In the genomic region with DNA sequence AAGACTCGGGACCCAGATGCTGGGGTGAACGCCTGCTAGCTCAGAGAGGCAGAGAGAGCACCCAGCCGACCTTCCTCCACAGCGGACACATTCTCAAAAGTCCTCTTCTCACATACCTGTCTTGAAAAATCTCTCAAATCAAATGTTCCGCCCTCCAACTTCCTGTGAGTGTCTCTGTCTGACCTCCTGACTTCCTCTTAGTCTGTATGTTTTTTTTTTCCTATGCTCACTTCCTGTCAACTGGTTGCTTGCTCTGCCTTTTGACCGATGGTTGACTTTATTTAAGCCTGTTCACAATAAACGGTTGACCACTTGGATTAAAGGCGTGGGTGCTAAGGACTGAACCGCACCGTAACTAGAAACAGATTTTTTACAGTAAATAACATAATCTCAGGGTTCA, we compare ENCODE assay signal across 25 mouse cellular contexts. TPM values are rescaled to one million over a fixed set of nuclear protein-coding genes. Genes with fewer than 3 reads are reported as not detected.
A peak's percentile ranks its signal among the peaks of the same experiment; 100 is the strongest.
DNase-seq lines count a peak whose midpoint lies in the region; ATAC-seq and TF ChIP-seq lines count a peak whose summit lies in the region.
"Had no signal": no experiment of that assay in that cellular context is flagged by ENCODE, and none has a peak within 500 bp of the region (broad histone marks: within the 10 kb centered on the region; RNA-seq: fewer than 3 reads in every experiment).

No protein-coding gene starts in this region.

- H3K4me1 ChIP-seq in kidney, embryonic 15.5 days, result peaks cover 19% of the 10 kb centered on the region
- H3K4me1 ChIP-seq in kidney, adult 2 months (ENCODE audit: control insufficient read depth, insufficient read depth, low read length), result no peaks in the 10 kb centered on the region
- H3K4me1 ChIP-seq in midbrain, embryonic 11.5 days (ENCODE audit: control insufficient read depth, insufficient read depth, low read length), result no peaks in the 10 kb centered on the region
- H3K4me1 ChIP-seq in midbrain, embryonic 10.5 days, result peaks cover 26% of the 10 kb centered on the region

- H3K27ac ChIP-seq in kidney, embryonic 15.5 days, result 0 out of 2 replicates have a peak overlapping the region, but pooled peaks have one; percentile 41
- H3K27ac ChIP-seq in kidney, adult 2 months (ENCODE audit: insufficient read depth, low read depth, low read length), result no peak overlapping the region
- H3K27ac ChIP-seq in midbrain, embryonic 11.5 days (ENCODE audit: low read depth, low read length), result no peak overlapping the region
- H3K27ac ChIP-seq in midbrain, embryonic 10.5 days (replicated peaks), result no peak overlapping the region
- H3K27ac ChIP-seq: embryonic facial prominence, embryonic 13.5 days; forebrain, embryonic 12.5 days; heart, adult 2 months; heart, embryonic 15.5 days; hindbrain, embryonic 13.5 days; hindbrain, postnatal 0 days had no signal

- no peak overlapping the region for H3K4me3 ChIP-seq in kidney, embryonic 15.5 days (replicated peaks)
- H3K4me3 ChIP-seq in kidney, adult 2 months (ENCODE audit: insufficient read depth, low read depth, low read length), result no peak overlapping the region
- H3K4me3 ChIP-seq in midbrain, embryonic 11.5 days (ENCODE audit: low read depth, low read length), result no peak overlapping the region
- no peak overlapping the region for H3K4me3 ChIP-seq in midbrain, embryonic 10.5 days
- H3K4me3 ChIP-seq: embryonic facial prominence, embryonic 13.5 days; forebrain, embryonic 12.5 days; heart, adult 2 months; heart, embryonic 15.5 days; hindbrain, embryonic 13.5 days had no signal

- TF ChIP-seq CTCF in kidney, adult 2 months (conservative IDR thresholded peaks at IDR 0.05; ENCODE audit: insufficient read depth, insufficient read length, low read depth, low read length), result no peak

- H3K9me3 ChIP-seq in kidney, embryonic 15.5 days (replicated peaks), result no peaks in the 10 kb centered on the region
- H3K9me3 ChIP-seq in midbrain, embryonic 11.5 days (ENCODE audit: control insufficient read depth, low read length), result no peaks in the 10 kb centered on the region
- no peaks in the 10 kb centered on the region for H3K9me3 ChIP-seq in midbrain, embryonic 10.5 days (replicated peaks)
- H3K9me3 ChIP-seq: embryonic facial prominence, embryonic 13.5 days; forebrain, embryonic 12.5 days; heart, embryonic 15.5 days; hindbrain, embryonic 13.5 days had no signal

- H3K9ac ChIP-seq in kidney, embryonic 15.5 days, result no peak overlapping the region
- H3K9ac ChIP-seq in midbrain, embryonic 11.5 days (ENCODE audit: low read length), result no peak overlapping the region
- H3K9ac ChIP-seq: embryonic facial prominence, embryonic 13.5 days; forebrain, embryonic 12.5 days; heart, embryonic 15.5 days; hindbrain, embryonic 13.5 days had no signal

- no peaks in the 10 kb centered on the region for H3K36me3 ChIP-seq in kidney, embryonic 15.5 days
- no peaks in the 10 kb centered on the region for H3K36me3 ChIP-seq in kidney, adult 2 months (ENCODE audit: control insufficient read depth, insufficient read depth, low read length)
- H3K36me3 ChIP-seq in midbrain, embryonic 11.5 days (ENCODE audit: control insufficient read depth, insufficient read depth, low read length), result no peaks in the 10 kb centered on the region
- no peaks in the 10 kb centered on the region for H3K36me3 ChIP-seq in midbrain, embryonic 10.5 days
- H3K36me3 ChIP-seq: embryonic facial prominence, embryonic 13.5 days; forebrain, embryonic 12.5 days; heart, embryonic 15.5 days; hindbrain, embryonic 13.5 days had no signal

- DNase-seq in kidney, adult 2 months, result no peak
- peak; percentile 33 for DNase-seq in midbrain, embryonic 11.5 days (ENCODE audit: low spot score, missing footprints)
- DNase-seq in midbrain, embryonic 10.5 days (ENCODE audit: low spot score), result no peak
- peak; percentile 35 for DNase-seq in naive thymus-derived CD4-positive, alpha-beta T cell, adult 2 months (ENCODE audit: low read depth)
- DNase-seq in cerebellum, postnatal 10 days, result no peak
- no peak for DNase-seq in gastrocnemius, postnatal 14 days
- DNase-seq: adrenal gland, postnatal 25 days; cerebellum, adult 18-20 months; cerebellum, adult 9-11 months; embryo, embryonic 11 days; gastrocnemius, postnatal 10 days; heart, adult 2 months; heart, postnatal 14 days had no signal

- H3K4me2 ChIP-seq in kidney, embryonic 15.5 days, result no peak overlapping the region
- no peak overlapping the region for H3K4me2 ChIP-seq in midbrain, embryonic 11.5 days
- H3K4me2 ChIP-seq: embryonic facial prominence, embryonic 13.5 days; forebrain, embryonic 12.5 days; heart, embryonic 11.5 days; heart, embryonic 15.5 days; hindbrain, embryonic 13.5 days had no signal

- 70% methylated on average over 10 of the region's 10 CpGs for WGBS in kidney, embryonic 15.5 days
- 62% methylated on average over 10 of the region's 10 CpGs for WGBS in kidney, adult 2 months
- WGBS in midbrain, embryonic 11.5 days, result 84% methylated on average over 10 of the region's 10 CpGs
- 80% methylated on average over 10 of the region's 10 CpGs for WGBS in midbrain, embryonic 10.5 days

- H3K27me3 ChIP-seq in kidney, embryonic 15.5 days, result peaks cover 8% of the 10 kb centered on the region; the same call in 1 of the 2 replicates
- no peaks in the 10 kb centered on the region for H3K27me3 ChIP-seq in kidney, adult 2 months (replicated peaks; ENCODE audit: control insufficient read depth, insufficient read depth, low read length)
- no peaks in the 10 kb centered on the region for H3K27me3 ChIP-seq in midbrain, embryonic 11.5 days (ENCODE audit: control insufficient read depth, insufficient read depth, low read length)
- H3K27me3 ChIP-seq in midbrain, embryonic 10.5 days (ENCODE audit: low read depth, poor library complexity, severe bottlenecking), result peaks cover 45% of the 10 kb centered on the region
- H3K27me3 ChIP-seq: heart, embryonic 15.5 days had no signal

- no peak for ATAC-seq in kidney, embryonic 15.5 days (replicated peaks; ENCODE audit: low FRiP score)
- no peak for ATAC-seq in midbrain, embryonic 11.5 days (ENCODE audit: low FRiP score)
- peak; percentile 52 for ATAC-seq in CD4-positive, CD25-positive, alpha-beta regulatory T cell, adult 4 months
- ATAC-seq: activated CD4-positive, CD25-positive, alpha-beta regulatory T cell, adult 4 months; forebrain, embryonic 16.5 days; hindbrain, postnatal 0 days; Patski had no signal

- no peak for TF ChIP-seq POLR2A in kidney, adult 2 months (IDR thresholded peaks at IDR 0.05; ENCODE audit: low read depth, low read length)

- intact Hi-C loops in gastrocnemius, postnatal 14 days (cut with DNase I; ENCODE audit: low total_unique reads), result no loop called here

RNA-seq across cellular contexts. Expression of a gene that starts 35.2 kb away (rescaled TPM):
- polyA plus RNA-seq in kidney, embryonic 15.5 days (2015; fragmentation: Nextera tagmentation; extraction: Ambion mirVana), result 0.42 and 0.65 TPM in 2 replicates
- 0.08 and 0.31 TPM in 2 replicates for polyA plus RNA-seq in kidney, adult 2 months (2012; rRNA removed)
- 0.39 and 0.45 TPM in 2 replicates for polyA plus RNA-seq in midbrain, embryonic 11.5 days (2014; fragmentation: Nextera tagmentation; extraction: Ambion mirVana)
- 0.43 and 0.54 TPM in 2 replicates for polyA plus RNA-seq in midbrain, embryonic 10.5 days (2016; fragmentation: Nextera tagmentation; extraction: Ambion mirVana)
- not detected for polyA plus RNA-seq in CD4-positive, CD25-positive, alpha-beta regulatory T cell, adult 4 months (2017; shearing (Covaris generic))
- under 1 TPM in 1 of 2 experiments, not detected in 1; 0.10 TPM for total RNA-seq in gastrocnemius, postnatal 14 days (2021)
- total RNA-seq: heart, adult 2 months; heart, postnatal 14 days; hematopoietic stem cell, adult 5-6 weeks had no signal
- polyA plus RNA-seq: activated CD4-positive, CD25-positive, alpha-beta regulatory T cell, adult 4 months had no signal

RNA-seq across cellular contexts. Expression of a gene that starts 35.4 kb away (rescaled TPM):
- 15.2 and 16.6 TPM in 2 replicates for polyA plus RNA-seq in kidney, embryonic 15.5 days (2015; fragmentation: Nextera tagmentation; extraction: Ambion mirVana)
- polyA plus RNA-seq in kidney, adult 2 months (2012; rRNA removed), result 17.9 and 21.6 TPM in 2 replicates
- polyA plus RNA-seq in midbrain, embryonic 11.5 days (2014; fragmentation: Nextera tagmentation; extraction: Ambion mirVana), result 9.3 and 10.6 TPM in 2 replicates
- 10.8 and 15.3 TPM in 2 replicates for polyA plus RNA-seq in midbrain, embryonic 10.5 days (2016; fragmentation: Nextera tagmentation; extraction: Ambion mirVana)
- 1 to 10 TPM in 1 of 2 experiments, under 1 TPM in 1; 0.98 to 2.1 TPM for polyA plus RNA-seq in CD4-positive, CD25-positive, alpha-beta regulatory T cell, adult 4 months (2017; shearing (Covaris generic))
- 10 to 100 TPM in 1 of 2 experiments, 1 to 10 TPM in 1; 8.6 to 13.4 TPM for total RNA-seq in gastrocnemius, postnatal 14 days (2021)
- total RNA-seq: hematopoietic stem cell, adult 5-6 weeks had no signal

Comparison
In these comparisons a context has a peak if more than half of its experiments do, and no peak if none do; other contexts are left out.
1. DNase-seq: peak in midbrain, embryonic 11.5 days (single experiment) and naive thymus-derived CD4-positive, alpha-beta T cell, adult 2 months (single experiment); none in kidney, adult 2 months (single experiment), midbrain, embryonic 10.5 days (single experiment), cerebellum, postnatal 10 days (0 of 2) and gastrocnemius, postnatal 14 days (single experiment).